Mouse (Mus musculus) B cell, adult 62 days (primary cell): Measurements from ENCODE around the gene Apobec2. TPM values are rescaled to one million over a fixed set of nuclear protein-coding genes. Genes with fewer than 3 reads are reported as not detected.

Experiments
- total RNA-seq: library from RNA; stranded (reverse); gene quantifications from 4 replicates; pipeline ENCODE4 v1.2.4, GENCODE M21; 2023

Gene Apobec2
- total RNA-seq = 0.42 to 0.70 TPM (median 0.69 TPM) in 3 of 4 replicates, not detected in the other

DNA sequence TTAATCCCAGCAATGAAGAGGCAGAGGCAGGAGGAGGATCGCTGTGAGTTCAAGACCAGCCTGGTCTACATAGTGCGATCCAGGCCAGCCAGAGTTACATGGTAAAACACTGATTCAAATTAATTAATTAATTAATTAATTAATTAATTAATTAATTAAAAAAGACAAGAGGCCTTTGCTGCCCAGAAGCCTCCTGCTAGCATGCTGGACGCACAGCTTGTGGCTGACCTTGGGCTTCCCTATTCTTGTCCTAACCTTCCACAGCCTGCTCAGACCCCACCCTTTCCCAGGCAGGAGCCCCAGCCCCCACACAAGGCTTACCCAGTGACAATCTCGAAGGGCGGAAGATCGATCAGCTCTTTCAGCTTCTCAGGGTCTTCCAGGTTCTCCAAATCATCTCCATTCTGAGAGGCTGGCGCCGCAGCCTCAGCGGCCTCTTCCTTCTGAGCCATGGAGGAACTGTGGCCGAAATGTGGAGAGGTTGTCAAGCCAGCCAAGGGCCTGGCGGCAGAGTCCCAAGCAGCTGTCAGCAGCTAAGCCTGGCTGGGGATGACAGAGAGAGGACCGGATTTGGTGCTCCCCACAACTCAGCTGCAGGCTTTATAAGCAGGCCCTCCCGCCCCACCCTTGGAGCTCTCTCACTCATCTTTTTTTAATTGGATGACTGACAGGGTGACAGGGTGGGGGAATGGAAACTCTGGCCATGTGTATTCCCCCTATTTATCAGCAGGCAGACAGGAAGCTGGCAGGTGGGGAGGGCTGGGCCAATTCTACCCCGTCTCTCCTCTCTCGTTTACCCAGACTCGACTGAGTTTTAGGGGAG is at the start of gene Apobec2:
Apobec2 (minus strand) TSS at position 773 of the 823 bp plus-strand sequence.

DNA sequence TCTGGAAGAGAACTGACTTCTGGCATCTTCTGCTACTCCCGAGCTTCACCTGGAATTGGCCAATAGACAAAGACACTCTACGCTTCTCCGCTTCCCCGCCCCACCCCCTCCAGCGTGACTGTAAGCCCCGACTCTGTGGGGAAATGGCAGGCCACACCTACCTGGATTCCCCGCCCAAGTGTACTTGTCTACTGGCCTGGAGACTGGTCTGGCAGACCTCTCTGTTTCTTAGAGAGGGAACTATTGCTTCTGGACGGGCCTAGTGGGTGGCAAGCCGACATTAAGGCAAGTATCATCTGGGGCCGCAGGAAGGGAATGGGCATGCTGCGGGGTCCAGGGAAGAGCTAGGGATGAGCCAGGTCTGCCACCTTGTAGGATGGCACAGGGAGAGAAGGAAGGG is 22.0 kb upstream of the Apobec2 start, which contains the start of gene Unc5cl:
Unc5cl (plus strand) TSS at position 214 of the 400 bp plus-strand sequence.

GRCm38 (mm10) chr17:48451353-48451675 is 18.6 kb upstream of the Apobec2 start, which contains the start of gene Tspo2:
Tspo2 (minus strand) TSS chr17:48451522.

DNA sequence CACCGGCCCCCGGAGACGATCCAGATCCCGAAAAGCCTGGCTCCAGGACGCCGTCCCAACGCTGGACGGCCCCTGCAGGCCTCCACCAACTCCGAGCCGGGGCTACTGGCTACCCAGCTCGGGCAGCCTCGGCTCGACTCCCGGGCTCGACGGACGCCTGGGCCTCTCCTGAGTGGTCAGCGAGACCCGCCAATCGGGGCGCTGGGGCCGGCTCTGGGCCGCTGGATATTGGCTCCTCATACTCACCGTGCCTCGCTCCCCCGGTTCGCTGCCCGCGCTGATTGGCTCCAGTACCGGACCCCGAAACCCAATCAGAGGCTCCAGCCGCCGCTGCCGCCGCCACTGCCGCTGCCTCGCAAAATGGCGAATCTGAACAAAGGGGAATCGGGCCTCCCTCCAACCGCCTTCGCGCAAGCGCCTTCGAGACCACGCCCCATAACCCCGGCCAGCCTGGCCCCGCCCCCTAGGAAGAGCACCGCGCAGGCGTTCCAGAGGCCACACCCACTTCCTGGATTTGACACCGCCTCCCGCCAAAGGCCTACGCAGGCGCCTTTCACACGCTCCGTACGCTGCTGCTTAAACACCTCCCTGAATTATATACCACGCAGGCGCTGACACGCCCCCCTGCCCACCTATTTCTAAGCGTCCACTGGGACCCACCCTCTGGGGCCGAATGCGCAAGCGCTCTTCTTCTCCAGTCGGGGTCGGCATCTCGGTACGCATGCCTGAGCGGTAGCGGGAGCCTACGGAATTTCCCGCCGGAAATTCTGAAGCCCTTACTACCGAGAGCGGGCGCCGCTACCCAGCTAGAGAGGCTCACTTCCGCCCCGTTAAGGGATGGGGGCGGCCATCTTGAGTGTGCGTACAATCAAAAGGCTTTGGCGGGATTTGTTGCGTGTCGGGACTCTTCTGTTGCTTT is 23.1 kb downstream of the Apobec2 start, which contains the start of the genes Nfya and Oard1:
Nfya (minus strand) TSS at position 527 of the 919 bp plus-strand sequence.
Oard1 (plus strand) TSS at position 635 of the 919 bp plus-strand sequence.

Other genes starting within 250 kb of the Apobec2 start
- gene Trem1, start 200.2 kb downstream of the Apobec2 start, total RNA-seq = 1.7 to 2.2 TPM (median 2.1 TPM) in 4 replicates
- gene Trem3, start 185.2 kb downstream of the Apobec2 start, total RNA-seq = not detected in 4 replicates
- 1.4 to 4.1 TPM (median 3.5 TPM) in 4 replicates for gene Treml4, start 168.6 kb downstream of the Apobec2 start, total RNA-seq
- 174 to 186 TPM (median 177 TPM) in 4 replicates for gene Treml2, start 133.4 kb downstream of the Apobec2 start, total RNA-seq
- 7.4 to 11.3 TPM (median 9.5 TPM) in 4 replicates for gene B430306N03Rik, start 116.8 kb downstream of the Apobec2 start, total RNA-seq
- not detected in 4 replicates for gene Trem2, start 86.5 kb downstream of the Apobec2 start, total RNA-seq
- gene Treml1, start 73.0 kb downstream of the Apobec2 start, total RNA-seq = 0.49 TPM in 1 of 4 replicates, not detected in the others
- gene Nfya, start 23.0 kb downstream of the Apobec2 start, total RNA-seq = 86.8 to 106 TPM (median 101 TPM) in 4 replicates
- gene Oard1, start 22.9 kb downstream of the Apobec2 start, total RNA-seq = 36.9 to 47.5 TPM (median 43.1 TPM) in 4 replicates
- gene Tspo2, start 18.6 kb upstream of the Apobec2 start, total RNA-seq = not detected in 4 replicates
- gene Unc5cl, start 22.0 kb upstream of the Apobec2 start, total RNA-seq = 3.3 to 6.2 TPM (median 4.7 TPM) in 4 replicates